Mouse (Mus musculus) lung, postnatal 0 days (tissue): ENCODE results near the gene Pde4d. TPM values are rescaled to one million over a fixed set of nuclear protein-coding genes. Genes with fewer than 3 reads are reported as not detected.
A peak's percentile ranks its signal among the peaks of the same experiment; 100 is the strongest.

Experiments
- ATAC-seq: fragments of 200-750 bp; cut with Nextera tagmentation; 2 replicates; pipeline ENCODE4 v1.8.0; 2017; ENCODE audit warnings: moderate library complexity
- DNase-seq: peaks from one replicate; pipeline ENCODE4 v3.0.0-alpha.2; 2016; ENCODE audit warnings: low spot score
- H3K27ac ChIP-seq: fragments of 300-500 bp; sonication (generic); 2 replicates; pipeline ENCODE4 v1.5.1; 2014; ENCODE audit warnings: antibody characterized with exemption, mild to moderate bottlenecking, low read length, mixed read lengths
- H3K27me3 ChIP-seq: fragments of 300-500 bp; sonication (generic); replicated peaks from 2 replicates; pipeline ENCODE4 v1.6.1; 2014; ENCODE audit warnings: low read length, mixed read lengths; ENCODE audit not compliant: insufficient read depth
- H3K36me3 ChIP-seq: fragments of 300-500 bp; sonication (generic); 2 replicates; pipeline ENCODE4 v1.6.1; 2014; ENCODE audit warnings: low read length, mixed read lengths; ENCODE audit not compliant: insufficient read depth
- H3K4me1 ChIP-seq: fragments of 300-500 bp; sonication (generic); 2 replicates; pipeline ENCODE4 v1.6.1; 2014; ENCODE audit warnings: antibody characterized with exemption, low read depth, low read length, mixed read lengths; ENCODE audit not compliant: insufficient read depth
- H3K4me2 ChIP-seq: fragments of 300-500 bp; sonication (generic); replicated peaks from 2 replicates; pipeline ENCODE4 v1.6.1; 2014; ENCODE audit warnings: low read depth, mild to moderate bottlenecking, low read length, moderate library complexity, mixed read lengths
- H3K4me3 ChIP-seq: fragments of 300-500 bp; sonication (generic); 2 replicates; pipeline ENCODE4 v1.5.1; 2014; ENCODE audit warnings: low read depth, low read length
- H3K9ac ChIP-seq: fragments of 300-500 bp; sonication (generic); replicated peaks from 2 replicates; pipeline ENCODE4 v1.6.1; 2014; ENCODE audit warnings: low read depth, mild to moderate bottlenecking
- H3K9me3 ChIP-seq: fragments of 300-500 bp; sonication (generic); 2 replicates; pipeline ENCODE4 v1.6.1; 2016; ENCODE audit warnings: low read length, mixed read lengths
- CTCF ChIP-seq: IDR thresholded peaks from 2 replicates; pipeline ENCODE4 v1.5.1; 2016; ENCODE audit warnings: antibody characterized with exemption, mild to moderate bottlenecking
- EP300 ChIP-seq: IDR thresholded peaks from 2 replicates; pipeline ENCODE4 v1.6.1; 2016; ENCODE audit warnings: antibody characterized with exemption, mild to moderate bottlenecking, control low read depth
- WGBS: fragments of 180-500 bp; shearing (Covaris S2); extraction: QIAGEN DNeasy Blood & Tissue Kit; methylation state at CpG from one replicate; pipeline ENCODE4 v1.1.7; 2014; 5-methylcytosine and 5-hydroxymethylcytosine counted together
- polyA plus RNA-seq: library from polyadenylated mRNA; unstranded; fragments of >200 nt; fragmentation: Nextera tagmentation; extraction: Ambion mirVana; gene quantifications from 2 replicates; pipeline ENCODE4 v1.2.1, GENCODE M21; 2015

Gene Pde4d
- polyA plus RNA-seq, 1 experiment from 2014 or later: 19.7 TPM

DNA sequence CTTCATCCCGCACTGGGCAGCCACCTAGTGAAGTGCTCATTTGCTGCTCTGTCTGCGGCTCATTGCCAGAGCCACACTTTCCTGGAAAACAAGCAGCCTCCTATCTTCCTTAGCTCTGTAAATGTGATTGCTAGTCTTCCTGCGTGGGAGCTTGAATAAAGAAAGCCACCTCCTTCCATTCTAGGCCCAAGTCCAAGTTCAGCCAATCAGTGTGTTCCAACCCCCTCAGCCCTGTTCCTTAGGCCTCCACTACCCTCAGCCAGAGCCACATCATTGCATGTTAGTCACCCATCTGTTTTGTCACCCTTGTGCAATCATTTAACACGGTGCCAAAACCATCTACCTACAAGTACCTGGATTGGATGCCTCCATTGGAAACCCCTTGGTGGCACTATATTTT lies 786.3 kb downstream of the Pde4d start:
- Histone ChIP-seq H3K9ac (no peak overlapping the region), H3K27ac (no peak overlapping the region), H3K36me3 (no peaks in the 10 kb centered on the region), H3K27me3 (no peaks in the 10 kb centered on the region), H3K4me1 (no peaks in the 10 kb centered on the region), H3K4me3 (no peak overlapping the region), H3K9me3 (no peaks in the 10 kb centered on the region), H3K4me2 (no peak overlapping the region)
- DNase-seq (peak; percentile 21), ATAC-seq (no peak)
- 60% methylated on average over 4 of the region's 4 CpGs for WGBS
- TF ChIP-seq EP300 (no peak), CTCF (no peak)

DNA sequence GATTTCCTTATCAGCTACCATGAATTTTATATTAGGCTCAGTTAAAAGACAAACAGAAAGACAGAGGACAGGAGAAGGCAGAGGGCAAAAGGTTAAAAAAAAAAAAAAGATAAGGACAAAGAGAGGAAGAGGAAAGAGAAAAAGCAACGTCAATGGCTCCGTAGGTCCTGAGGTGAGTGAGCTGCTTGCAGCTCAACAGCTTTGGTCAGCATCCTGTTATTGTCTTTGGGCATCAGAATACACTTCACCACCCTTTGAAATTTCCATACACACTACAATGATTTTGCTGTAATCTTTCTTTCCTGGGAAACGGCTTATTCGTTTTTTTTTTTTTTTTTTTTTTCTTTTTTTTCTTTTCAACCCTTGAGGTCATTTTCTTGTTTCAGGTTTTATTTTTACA lies 788.9 kb downstream of the Pde4d start:
- no peak for TF ChIP-seq CTCF
- no peak for TF ChIP-seq EP300

DNA sequence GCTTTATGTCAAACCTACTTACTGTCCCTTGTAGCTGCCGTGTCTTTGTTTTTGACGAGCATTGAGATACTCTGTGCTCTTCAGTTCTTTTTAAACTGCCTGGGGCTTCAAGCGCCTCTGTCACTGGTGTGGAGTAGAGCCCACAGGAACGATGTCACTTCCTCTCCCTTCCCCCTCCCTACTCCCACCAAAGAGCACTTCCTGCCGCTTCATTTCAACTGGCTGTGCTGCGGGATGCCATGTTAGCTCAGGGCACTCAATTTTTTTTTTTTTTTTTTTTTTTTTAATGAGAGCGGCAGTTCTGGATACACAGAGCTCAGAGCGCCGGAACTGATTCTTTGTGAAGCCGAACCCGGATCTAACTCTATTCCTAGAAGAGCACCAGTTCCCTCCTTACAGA lies 789.5 kb downstream of the Pde4d start:
- H3K27me3 ChIP-seq: no peaks in the 10 kb centered on the region
- peak; percentile 85 for ATAC-seq
- peak overlapping the region; percentile 55; the same call in 1 of the 2 replicates for H3K27ac ChIP-seq
- no peak overlapping the region for H3K9ac ChIP-seq
- 0 out of 2 replicates have a peak overlapping the region, but pooled peaks have one; percentile 14 for H3K4me2 ChIP-seq
- H3K4me3 ChIP-seq: no peak overlapping the region
- peak; percentile 71 for DNase-seq
- no peaks in the 10 kb centered on the region for H3K9me3 ChIP-seq
- TF ChIP-seq CTCF (no peak), EP300 (peak; percentile 32; the same call in 1 of the 2 replicates)
- WGBS: 45% methylated on average over 11 of the region's 11 CpGs
- H3K4me1 ChIP-seq: no peaks in the 10 kb centered on the region
- no peaks in the 10 kb centered on the region for H3K36me3 ChIP-seq

More for the DNA sequence above, 788.9 kb downstream of the Pde4d start:
- H3K27ac ChIP-seq: peak overlapping the region; percentile 51; the same call in 1 of the 2 replicates
- ATAC-seq (peak; percentile 51; the same call in 1 of the 2 replicates), DNase-seq (peak; percentile 51)
- H3K9ac ChIP-seq: no peak overlapping the region
- no peaks in the 10 kb centered on the region for H3K4me1 ChIP-seq
- H3K27me3 ChIP-seq: no peaks in the 10 kb centered on the region
- WGBS: 47% methylated on average over 4 of the region's 4 CpGs
- H3K9me3 ChIP-seq: no peaks in the 10 kb centered on the region
- no peak overlapping the region for H3K4me3 ChIP-seq
- no peaks in the 10 kb centered on the region for H3K36me3 ChIP-seq
- no peak overlapping the region for H3K4me2 ChIP-seq

DNA sequence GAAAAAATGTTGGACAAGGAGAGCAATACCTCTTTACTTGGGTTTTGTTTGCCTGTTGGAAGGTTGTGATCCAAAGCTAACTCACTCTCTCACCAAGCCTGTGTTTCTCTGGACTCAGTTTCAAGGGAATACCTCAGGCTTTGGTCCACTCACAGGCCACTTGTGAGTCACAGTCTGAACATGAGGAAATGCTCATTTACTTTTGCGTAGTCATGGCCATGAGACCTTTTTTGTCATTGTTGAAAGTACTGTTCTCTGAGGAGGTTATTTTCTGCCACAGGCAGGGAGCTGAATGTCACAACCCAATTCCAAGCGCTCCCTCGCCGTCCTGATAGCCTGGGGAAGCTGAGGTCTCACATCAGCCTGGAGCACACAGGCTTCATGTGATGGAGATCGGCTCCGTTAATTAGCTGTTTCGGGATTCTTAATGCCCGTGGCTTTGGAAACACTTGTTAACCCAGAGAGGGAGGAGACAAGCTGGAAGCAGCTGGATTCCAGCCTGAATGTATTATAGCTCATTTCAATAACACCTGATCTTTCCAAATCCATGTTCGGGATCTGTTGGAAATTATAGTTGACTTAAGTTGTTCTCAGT lies 792.8 kb downstream of the Pde4d start:
- H3K4me1 ChIP-seq: no peaks in the 10 kb centered on the region
- H3K4me2 ChIP-seq: no peak overlapping the region
- DNase-seq (peak; percentile 92), ATAC-seq (peak; percentile 81)
- WGBS: 52% methylated on average over 9 of the region's 9 CpGs
- TF ChIP-seq EP300: peak; percentile 94
- TF ChIP-seq CTCF: no peak
- H3K27ac ChIP-seq: peak overlapping the region; percentile 60
- no peaks in the 10 kb centered on the region for H3K27me3 ChIP-seq
- H3K9me3 ChIP-seq: no peaks in the 10 kb centered on the region
- H3K9ac ChIP-seq: no peak overlapping the region
- H3K4me3 ChIP-seq: no peak overlapping the region
- H3K36me3 ChIP-seq: no peaks in the 10 kb centered on the region

DNA sequence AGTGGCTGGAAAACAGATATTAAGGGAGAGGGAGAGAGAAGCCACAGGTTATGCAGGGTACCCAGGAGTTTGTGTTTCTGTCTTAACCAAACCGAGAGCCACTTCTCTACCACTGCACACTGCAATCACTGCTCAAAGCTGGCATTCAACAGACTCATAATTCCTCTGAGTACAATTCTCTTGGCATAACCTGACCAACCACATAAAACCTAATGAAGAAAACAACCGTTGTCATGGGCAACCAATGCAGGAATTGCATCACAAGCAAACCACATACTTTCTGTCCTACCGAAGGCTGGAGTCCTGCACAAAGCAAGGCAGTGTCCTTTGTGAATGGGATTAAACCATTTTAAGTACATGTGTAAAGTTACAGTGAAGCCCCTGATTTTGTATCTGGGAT lies 793.4 kb downstream of the Pde4d start:
- 52% methylated on average over 3 of the region's 3 CpGs for whole genome bisulfite sequencing

DNA sequence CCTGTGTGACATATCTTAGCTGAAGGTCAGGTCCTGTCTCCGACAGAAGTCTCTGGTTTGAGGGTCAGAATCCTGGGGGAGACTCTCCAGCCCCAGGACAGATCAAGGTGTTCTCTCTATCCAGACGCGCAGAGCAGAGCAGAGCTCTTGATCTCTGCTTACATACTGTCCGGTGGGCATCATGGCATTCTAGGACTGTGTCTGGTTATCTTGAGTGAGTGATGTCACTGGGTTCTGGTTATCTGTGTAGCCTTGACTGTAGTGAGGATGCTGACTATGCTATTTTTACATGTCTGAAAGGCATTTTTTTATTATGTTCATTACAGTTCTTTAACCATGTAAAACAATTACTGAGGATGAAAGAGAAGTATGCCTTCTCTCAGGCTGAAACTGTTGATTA lies 797.3 kb downstream of the Pde4d start:
- Histone ChIP-seq H3K27ac (no peak overlapping the region), H3K9ac (no peak overlapping the region), H3K4me3 (no peak overlapping the region), H3K4me1 (no peaks in the 10 kb centered on the region), H3K27me3 (no peaks in the 10 kb centered on the region), H3K4me2 (no peak overlapping the region), H3K9me3 (no peaks in the 10 kb centered on the region), H3K36me3 (no peaks in the 10 kb centered on the region)
- 81% methylated on average over 4 of the region's 4 CpGs for WGBS
- ATAC-seq: no peak
- no peak for DNase-seq
- TF ChIP-seq CTCF: no peak

More for the DNA sequence above, 793.4 kb downstream of the Pde4d start:
- TF ChIP-seq EP300: no peak
- TF ChIP-seq CTCF: no peak
- Histone ChIP-seq H3K27ac (peak overlapping the region; percentile 60), H3K27me3 (no peaks in the 10 kb centered on the region), H3K4me3 (no peak overlapping the region), H3K9me3 (no peaks in the 10 kb centered on the region), H3K9ac (no peak overlapping the region), H3K4me2 (no peak overlapping the region), H3K4me1 (no peaks in the 10 kb centered on the region), H3K36me3 (no peaks in the 10 kb centered on the region)
- DNase-seq (peak; percentile 79), ATAC-seq (peak; percentile 55)
